8 mouse cellular contexts compared by ENCODE assay signal in the genomic region with DNA sequence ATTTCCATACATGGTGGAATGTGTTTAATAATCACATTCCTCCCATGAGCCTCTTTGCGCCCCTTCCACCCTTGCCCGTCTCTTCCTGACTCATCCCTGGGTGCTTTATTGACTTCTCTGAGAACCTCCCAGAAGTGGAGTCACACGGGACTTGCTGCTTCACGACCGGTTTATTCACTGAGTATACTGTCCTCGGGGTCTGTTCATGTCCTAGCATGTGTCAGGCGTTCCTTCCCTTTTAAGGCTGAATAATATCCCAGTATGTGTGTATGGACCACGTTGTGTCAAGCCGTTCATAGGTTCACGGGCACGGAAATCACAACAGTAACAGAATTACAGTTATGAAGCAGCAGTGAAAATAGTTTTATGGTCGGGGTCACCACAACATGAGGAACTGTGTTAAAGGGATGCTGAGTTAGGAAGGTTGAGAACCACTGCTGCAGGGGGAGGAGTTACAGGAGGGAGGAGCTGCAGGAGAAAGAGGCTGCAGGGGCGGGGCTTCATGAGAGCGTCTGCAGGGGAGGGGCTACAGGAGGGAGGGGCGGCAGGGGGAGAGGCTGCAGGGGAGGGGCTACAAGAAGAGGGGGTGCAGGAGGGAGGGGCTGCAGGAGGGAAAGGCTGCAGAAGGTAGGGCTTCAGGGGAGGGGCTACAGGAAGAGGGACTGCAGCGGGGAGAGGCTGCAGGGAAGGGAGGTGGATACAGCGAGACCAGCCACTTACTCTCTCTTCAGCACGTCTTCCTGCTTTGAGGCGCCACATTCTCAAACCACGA. TPM values are rescaled to one million over a fixed set of nuclear protein-coding genes. Genes with fewer than 3 reads are reported as not detected.
DNase-seq lines count a peak whose midpoint lies in the region; ATAC-seq and TF ChIP-seq lines count a peak whose summit lies in the region.

No protein-coding gene starts in this region.

- H3K9ac ChIP-seq in embryonic facial prominence, embryonic 12.5 days = no peak overlapping the region
- no peak overlapping the region for H3K9ac ChIP-seq in heart, embryonic 16.5 days (ENCODE audit: low read length)

- ATAC-seq in embryonic facial prominence, embryonic 12.5 days (ENCODE audit: insufficient number of reproducible peaks, insufficient read depth, low FRiP score, low TSS enrichment) = peak; percentile 31; the same call in 1 of the 2 replicates
- peak; percentile 43 for ATAC-seq in heart, embryonic 16.5 days (replicated peaks; ENCODE audit: extremely low read depth, insufficient read depth, low FRiP score)
- ATAC-seq in megakaryocyte, adult 5-6 weeks (ENCODE audit: poor library complexity, severe bottlenecking) = peak; percentile 53
- no peak for ATAC-seq in frontal cortex, adult (ENCODE audit: low TSS enrichment)

- H3K4me2 ChIP-seq in embryonic facial prominence, embryonic 12.5 days (replicated peaks) = peak overlapping the region; percentile 38
- peak overlapping the region; percentile 47 for H3K4me2 ChIP-seq in heart, embryonic 16.5 days (ENCODE audit: low read depth, low read length)

- no peak for TF ChIP-seq CTCF in small intestine, adult 2 months (IDR thresholded peaks at IDR 0.05; ENCODE audit: extremely low read depth, insufficient read length, insufficient replicate concordance, low read depth, low read length)

- peaks cover 17% of the 10 kb centered on the region for H3K4me1 ChIP-seq in embryonic facial prominence, embryonic 12.5 days
- peaks cover 8% of the 10 kb centered on the region for H3K4me1 ChIP-seq in heart, embryonic 16.5 days (ENCODE audit: control insufficient read depth, insufficient read depth, low read length)
- H3K4me1 ChIP-seq in small intestine, adult 2 months (ENCODE audit: control insufficient read depth, insufficient read depth, insufficient read length, low read length) = peaks cover 29% of the 10 kb centered on the region

- H3K4me3 ChIP-seq in embryonic facial prominence, embryonic 12.5 days = no peak overlapping the region
- H3K4me3 ChIP-seq in heart, embryonic 16.5 days (ENCODE audit: low read length) = 0 out of 2 replicates have a peak overlapping the region, but pooled peaks have one; percentile 4
- peak overlapping the region; percentile 45 for H3K4me3 ChIP-seq in small intestine, adult 2 months (ENCODE audit: low read depth, low read length)

- 0 out of 2 replicates have a peak, but pooled peaks cover 4% of the 10 kb centered on the region for H3K27me3 ChIP-seq in embryonic facial prominence, embryonic 12.5 days
- H3K27me3 ChIP-seq in heart, embryonic 16.5 days (ENCODE audit: control insufficient read depth, insufficient read depth, low read length) = peaks cover 3% of the 10 kb centered on the region; the same call in 1 of the 2 replicates
- no peaks in the 10 kb centered on the region for H3K27me3 ChIP-seq in small intestine, adult 2 months (ENCODE audit: control insufficient read depth, insufficient read depth, low read length)

- H3K36me3 ChIP-seq in embryonic facial prominence, embryonic 12.5 days = no peaks in the 10 kb centered on the region
- H3K36me3 ChIP-seq in heart, embryonic 16.5 days (ENCODE audit: control insufficient read depth, insufficient read depth) = no peaks in the 10 kb centered on the region
- H3K36me3 ChIP-seq in small intestine, adult 2 months (ENCODE audit: control insufficient read depth, insufficient read depth, low read length) = no peaks in the 10 kb centered on the region

- peak; percentile 44 to 64 for DNase-seq in right cerebral cortex, postnatal 10 days (ENCODE audit: low spot score in 2 of 2)
- DNase-seq in right cerebral cortex, postnatal 25 days = no peak
- DNase-seq in kidney, postnatal 14 days = peak; percentile 78

- no peak for TF ChIP-seq POLR2A in small intestine, adult 2 months (IDR thresholded peaks at IDR 0.05; ENCODE audit: low read depth, low read length)

- no peaks in the 10 kb centered on the region for H3K9me3 ChIP-seq in embryonic facial prominence, embryonic 12.5 days
- H3K9me3 ChIP-seq in heart, embryonic 16.5 days (replicated peaks; ENCODE audit: control insufficient read depth, low read length) = no peaks in the 10 kb centered on the region

- H3K27ac ChIP-seq in embryonic facial prominence, embryonic 12.5 days = no peak overlapping the region
- no peak overlapping the region for H3K27ac ChIP-seq in heart, embryonic 16.5 days (ENCODE audit: low read length)
- peak overlapping the region; percentile 13; the same call in 1 of the 2 replicates for H3K27ac ChIP-seq in small intestine, adult 2 months (ENCODE audit: insufficient read depth, low read depth, low read length)

- 21% methylated on average over 20 of the region's 20 CpGs for WGBS in embryonic facial prominence, embryonic 12.5 days
- WGBS in heart, embryonic 16.5 days = 21% methylated on average over 20 of the region's 20 CpGs
- 14% methylated on average over 18 of the region's 20 CpGs for WGBS in small intestine, adult 2 months

RNA-seq across cellular contexts. Expression of a gene that starts 41.6 kb away (rescaled TPM):
- 0.34 and 0.47 TPM in 2 replicates for polyA plus RNA-seq in embryonic facial prominence, embryonic 12.5 days (2016; fragmentation: Nextera tagmentation; extraction: Ambion mirVana)
- polyA plus RNA-seq in heart, embryonic 16.5 days (2015; fragmentation: Nextera tagmentation; extraction: Ambion mirVana) = 0.25 and 0.41 TPM in 2 replicates
- not detected in 2 replicates for total RNA-seq in megakaryocyte, adult 5-6 weeks (2015)
- total RNA-seq in megakaryocyte, adult 5-6 weeks (2017) = not detected in 2 replicates
- polyA plus RNA-seq in small intestine, adult 2 months (2012; rRNA removed) = 26.0 and 66.6 TPM in 2 replicates

Comparison
In these comparisons a context has a peak if more than half of its experiments do, and no peak if none do; other contexts are left out.
1. RNA of a gene that starts 41.6 kb away (polyA plus RNA-seq): 26.0 to 66.6 TPM in small intestine, adult 2 months; 0.34 to 0.47 TPM in embryonic facial prominence, embryonic 12.5 days and 0.25 to 0.41 TPM in heart, embryonic 16.5 days; every median in the first group is over 10 times any median in the second.